Mouse (Mus musculus): ENCODE results near the gene 1700016D06Rik. TPM values are rescaled to one million over a fixed set of nuclear protein-coding genes. Genes with fewer than 3 reads are reported as not detected.

Gene 1700016D06Rik
- polyA plus RNA-seq, 1 experiment from 2014 or later: not detected

GRCm38 (mm10) chr8:11608848-11609247, 92.0 kb downstream of the 1700016D06Rik start:
- no peak overlapping the region for H3K4me2 ChIP-seq
- no peak overlapping the region for H3K27ac ChIP-seq (ENCODE audit: poor library complexity, severe bottlenecking)
- no peaks in the 10 kb centered on the region for H3K9me3 ChIP-seq (replicated peaks)
- 95% methylated on average over 9 of the region's 9 CpGs for WGBS
- no peak overlapping the region for H3K4me3 ChIP-seq
- no peak for ATAC-seq (ENCODE audit: insufficient number of reproducible peaks, low FRiP score)
- H3K9ac ChIP-seq: no peak overlapping the region
- peaks cover 73% of the 10 kb centered on the region for H3K36me3 ChIP-seq
- H3K4me1 ChIP-seq (replicated peaks): no peaks in the 10 kb centered on the region
- H3K27me3 ChIP-seq (replicated peaks): no peaks in the 10 kb centered on the region

Small RNAs within 50 kb of the gene (microRNA-seq; reads per million reads assigned to microRNA genes)
- gene Mir7238: 0.94 reads per million

Other genes starting within 250 kb of the 1700016D06Rik start
- gene Rab20, start 222.4 kb downstream of the 1700016D06Rik start, polyA plus RNA-seq (2016; fragmentation: Nextera tagmentation; extraction: Ambion mirVana): 20.2 and 23.5 TPM in 2 replicates
- 68.8 and 71.0 TPM in 2 replicates for gene Naxd, start 203.6 kb downstream of the 1700016D06Rik start, polyA plus RNA-seq (2016; fragmentation: Nextera tagmentation; extraction: Ambion mirVana)
- gene Cars2, start 150.3 kb downstream of the 1700016D06Rik start, polyA plus RNA-seq (2016; fragmentation: Nextera tagmentation; extraction: Ambion mirVana): 22.6 and 28.2 TPM in 2 replicates
- gene Ing1, start 145.5 kb downstream of the 1700016D06Rik start, polyA plus RNA-seq (2016; fragmentation: Nextera tagmentation; extraction: Ambion mirVana): 25.2 and 26.5 TPM in 2 replicates
- 70.6 and 71.7 TPM in 2 replicates for gene Ankrd10, start 65.3 kb downstream of the 1700016D06Rik start, polyA plus RNA-seq (2016; fragmentation: Nextera tagmentation; extraction: Ambion mirVana)
- gene Arhgef7, start 26.7 kb upstream of the 1700016D06Rik start, polyA plus RNA-seq (2016; fragmentation: Nextera tagmentation; extraction: Ambion mirVana): 70.5 and 75.3 TPM in 2 replicates
- gene Tex29, start 139.4 kb upstream of the 1700016D06Rik start, polyA plus RNA-seq (2016; fragmentation: Nextera tagmentation; extraction: Ambion mirVana): 0.49 and 0.51 TPM in 2 replicates